Mouse (Mus musculus): ENCODE measurements at regions not wholly inside any gene's neighbourhood (a gene's known extent, or its start where the extent isn't known, plus 50 kb on each side); places are given as distances from the start of the nearest gene placed in this dataset.

- TF ChIP-seq POLR2A (IDR thresholded peaks at IDR 0.05; ENCODE audit: extremely low read depth, insufficient read depth, low read length), result no peak
- no peak for TF ChIP-seq CTCF (IDR thresholded peaks at IDR 0.05; ENCODE audit: extremely low read depth, insufficient read depth, low read length)
These were observed 206.9 kb downstream of the Tm4sf1 start for GRCm38 (mm10) chr3:57094936-57095335.
